Mouse (Mus musculus) MEL (cell line): Measurements from ENCODE around the gene Tacc3. TPM values are rescaled to one million over a fixed set of nuclear protein-coding genes. Genes with fewer than 3 reads are reported as not detected.

Source experiments
- DNase-seq: peaks from one replicate; pipeline ENCODE4 v3.0.0; 2011; ENCODE audit warnings: low read depth, low spot score
- H3K27ac ChIP-seq: 2 replicates; pipeline ENCODE4 v1.5.1; 2012; ENCODE audit warnings: low read depth, mild to moderate bottlenecking, control low read depth, low read length, moderate library complexity; ENCODE audit not compliant: control insufficient read depth
- H3K27me3 ChIP-seq, 2 experiments: fragments of 150-350 bp in 1 of 2; sonication (generic) in 1 of 2; 2 replicates each; pipeline ENCODE4 v1.6.1; 2012; ENCODE audit warnings: low read length in 2 of 2, mild to moderate bottlenecking in 2 of 2, improper control_type of control experiment in 1 of 2, moderate library complexity in 1 of 2; ENCODE audit not compliant: insufficient read depth in 2 of 2, control insufficient read depth in 1 of 2
- H3K36me3 ChIP-seq, 2 experiments: 2 replicates each; pipeline ENCODE4 v1.6.1; 2012 to 2014; ENCODE audit warnings: low read length in 2 of 2, improper control_type of control experiment in 1 of 2, inconsistent platforms in 1 of 2, mild to moderate bottlenecking in 1 of 2; ENCODE audit not compliant: insufficient read depth in 2 of 2, control insufficient read depth in 1 of 2
- H3K4me1 ChIP-seq, 2 experiments: fragments of 150-350 bp in 1 of 2; sonication (generic) in 1 of 2; 2 replicates each; pipeline ENCODE4 v1.6.1; 2012; ENCODE audit warnings: low read length in 2 of 2, improper control_type of control experiment in 1 of 2, mild to moderate bottlenecking in 1 of 2; ENCODE audit not compliant: insufficient read depth in 2 of 2, control insufficient read depth in 1 of 2
- H3K4me3 ChIP-seq, 2 experiments: fragments of 150-350 bp in 1 of 2; sonication (generic) in 1 of 2; 2 replicates each; pipeline ENCODE4 v1.5.1; 2012; ENCODE audit warnings: low read depth in 2 of 2, low read length in 2 of 2, mild to moderate bottlenecking in 2 of 2, moderate library complexity in 2 of 2, control low read depth in 1 of 2, improper control_type of control experiment in 1 of 2; ENCODE audit not compliant: control insufficient read depth in 1 of 2, insufficient read depth in 1 of 2
- H3K79me2 ChIP-seq: 2 replicates; pipeline ENCODE4 v1.6.1; 2012; ENCODE audit warnings: mild to moderate bottlenecking, low read length, moderate library complexity; ENCODE audit not compliant: control insufficient read depth, poor library complexity, insufficient read depth
- H3K9ac ChIP-seq: 2 replicates; pipeline ENCODE4 v1.6.1; 2012; ENCODE audit warnings: low read depth, mild to moderate bottlenecking, control low read depth, low read length, moderate library complexity; ENCODE audit not compliant: control insufficient read depth, poor library complexity, severe bottlenecking
- H3K9me3 ChIP-seq: fragments of 150-350 bp; sonication (generic); replicated peaks from 2 replicates; pipeline ENCODE4 v1.6.1; 2012; ENCODE audit warnings: mild to moderate bottlenecking, low read length, improper control_type of control experiment, moderate library complexity; ENCODE audit not compliant: insufficient read depth
- BHLHE40 ChIP-seq: IDR thresholded peaks from 2 replicates; pipeline ENCODE4 v1.6.1; 2012; ENCODE audit warnings: low read depth, mild to moderate bottlenecking, inconsistent platforms, low read length, improper control_type of control experiment, borderline replicate concordance
- CHD1 ChIP-seq: IDR thresholded peaks from 2 replicates; pipeline ENCODE4 v1.6.1; 2012; ENCODE audit warnings: low read depth, mild to moderate bottlenecking, inconsistent platforms, low read length, improper control_type of control experiment
- CHD2 ChIP-seq: IDR thresholded peaks from 2 replicates; pipeline ENCODE4 v1.6.1; 2011; ENCODE audit warnings: low read length, improper control_type of control experiment
- HCFC1 ChIP-seq: IDR thresholded peaks from 2 replicates; pipeline ENCODE4 v1.6.1; 2012; ENCODE audit warnings: low read depth, mild to moderate bottlenecking, inconsistent platforms, low read length, improper control_type of control experiment, moderate library complexity
- JUND ChIP-seq: IDR thresholded peaks from 2 replicates; pipeline ENCODE4 v1.6.1; 2011; ENCODE audit warnings: low read depth, mild to moderate bottlenecking, improper control_type of control experiment, low read length
- MAX ChIP-seq: IDR thresholded peaks from 2 replicates; pipeline ENCODE4 v1.6.1; 2011; ENCODE audit warnings: low read length, improper control_type of control experiment
- NELFE ChIP-seq: IDR thresholded peaks from 2 replicates; pipeline ENCODE4 v1.6.1; 2011; ENCODE audit warnings: low read depth, low read length, improper control_type of control experiment
- POLR2AphosphoS2 ChIP-seq: IDR thresholded peaks from 2 replicates; pipeline ENCODE4 v1.6.1; 2011; ENCODE audit warnings: low read length, improper control_type of control experiment
- POLR2AphosphoS5 ChIP-seq: IDR thresholded peaks from 2 replicates; pipeline ENCODE4 v1.6.1; 2012; ENCODE audit warnings: low read depth, borderline replicate concordance, mild to moderate bottlenecking, inconsistent platforms, low read length, moderate library complexity, mixed read lengths
- RAD21 ChIP-seq: IDR thresholded peaks from 2 replicates; pipeline ENCODE4 v1.6.1; 2011; ENCODE audit warnings: mild to moderate bottlenecking, low read depth, low read length, improper control_type of control experiment
- RCOR1 ChIP-seq: IDR thresholded peaks from 2 replicates; pipeline ENCODE4 v1.6.1; 2012; ENCODE audit warnings: low read depth, mild to moderate bottlenecking, inconsistent platforms, low read length, improper control_type of control experiment
- TAL1 ChIP-seq: IDR thresholded peaks from 2 replicates; pipeline ENCODE4 v1.6.1; 2012; ENCODE audit warnings: mild to moderate bottlenecking, inconsistent platforms, low read length, moderate library complexity, mixed read lengths
- TCF12 ChIP-seq: IDR thresholded peaks from 2 replicates; pipeline ENCODE4 v1.6.1; 2014; ENCODE audit warnings: low read depth, mild to moderate bottlenecking, inconsistent platforms, low read length, improper control_type of control experiment, moderate library complexity
- UBTF ChIP-seq: IDR thresholded peaks from 2 replicates; pipeline ENCODE4 v1.6.1; 2012; ENCODE audit warnings: low read depth, mild to moderate bottlenecking, inconsistent platforms, low read length, improper control_type of control experiment, moderate library complexity, borderline replicate concordance; ENCODE audit not compliant: insufficient read depth
- USF1 ChIP-seq: IDR thresholded peaks from 2 replicates; pipeline ENCODE4 v1.6.1; 2014; ENCODE audit warnings: low read depth, mild to moderate bottlenecking, inconsistent platforms, low read length, improper control_type of control experiment, moderate library complexity
- polyA plus RNA-seq, 2 experiments: library from polyadenylated mRNA; stranded (reverse) in 1 of 2; unstranded in 1 of 2; fragments of >175 nt in 1 of 2; fragments of >200 nt in 1 of 2; gene quantifications; 2 replicates each; pipeline versions ENCODE4 v1.2.1 to v1.2.4; 2012; ENCODE audit warnings: low replicate concordance in 2 of 2, low read depth in 1 of 2; ENCODE audit not compliant: insufficient read length in 2 of 2, insufficient read depth in 1 of 2, missing spikeins in 1 of 2
- total RNA-seq: library from RNA; depleted of rRNA; stranded (reverse); fragments of 300-350 nt; gene quantifications from 2 replicates; pipeline ENCODE4 v1.2.3, GENCODE M21; 2012

Gene Tacc3
- total and polyA plus RNA-seq, 3 experiments = 149 to 609 (median 165) TPM

- TF ChIP-seq TAL1 (no peak), UBTF (no peak), TCF12 (no peak)
These were observed 29.2 kb downstream of the Tacc3 start (continued) for GRCm38 (mm10) chr5:33687142-33687541.

- Histone ChIP-seq H3K36me3 (peaks cover 0 to 2% of the 10 kb centered on the region in 2 experiments; a peak in 2 of 4 replicates), H3K27me3 (no peaks in the 10 kb centered on the region), H3K4me1 (peaks cover 2 to 21% of the 10 kb centered on the region in 2 experiments), H3K9me3 (no peaks in the 10 kb centered on the region), H3K9ac (no peak overlapping the region), H3K79me2 (no peaks in the 10 kb centered on the region), H3K4me3 (no peak overlapping the region), H3K27ac (no peak overlapping the region)
- DNase-seq = no peak
- TF ChIP-seq TCF12 (no peak), CHD1 (no peak), POLR2AphosphoS5 (no peak), POLR2AphosphoS2 (no peak), BHLHE40 (no peak), UBTF (no peak), HCFC1 (no peak), CHD2 (no peak)
These were observed 30.6 kb downstream of the Tacc3 start for GRCm38 (mm10) chr5:33688278-33689220.

GRCm38 (mm10) chr5:33689221-33689844 is 31.4 kb downstream of the Tacc3 start:
- Histone ChIP-seq H3K79me2 (no peaks in the 10 kb centered on the region), H3K27ac (no peak overlapping the region), H3K9me3 (no peaks in the 10 kb centered on the region), H3K36me3 (no peaks in the 10 kb centered on the region), H3K27me3 (peaks cover 0 to 2% of the 10 kb centered on the region in 2 experiments; a peak in 1 of 4 replicates), H3K4me1 (peaks cover 0 to 18% of the 10 kb centered on the region in 2 experiments; a peak in 2 of 4 replicates), H3K9ac (no peak overlapping the region), H3K4me3 (no peak overlapping the region)
- TF ChIP-seq MAX (no peak), CHD2 (no peak), TAL1 (no peak), RAD21 (no peak), USF1 (no peak), JUND (no peak), POLR2AphosphoS2 (no peak), NELFE (no peak), RCOR1 (no peak), CHD1 (no peak)
- DNase-seq = no peak
